Mouse (Mus musculus) ES-E14 (cell line): ENCODE results near the gene Zfp827. TPM values are rescaled to one million over a fixed set of nuclear protein-coding genes. Genes with fewer than 3 reads are reported as not detected.

Experiments
- DNase-seq: peaks from one replicate; pipeline ENCODE4 v3.0.0-alpha.2; 2013; ENCODE audit warnings: low read depth, low spot score
- H3K27ac ChIP-seq: 2 replicates; pipeline ENCODE4 v1.5.1; 2012; ENCODE audit warnings: low read depth, mild to moderate bottlenecking, low read length, moderate library complexity, mixed read lengths; ENCODE audit not compliant: poor library complexity, insufficient read depth, severe bottlenecking
- H3K36me3 ChIP-seq: 2 replicates; pipeline ENCODE4 v1.6.1; 2012; ENCODE audit warnings: mild to moderate bottlenecking, low read length, moderate library complexity, mixed read lengths; ENCODE audit not compliant: control insufficient read depth, poor library complexity, insufficient read depth, severe bottlenecking
- H3K4me1 ChIP-seq, 2 experiments: fragments of 150-350 bp in 1 of 2; sonication (generic) in 1 of 2; 2 replicates each; pipeline ENCODE4 v1.6.1; 2012; ENCODE audit warnings: low read length in 2 of 2, mild to moderate bottlenecking in 1 of 2, mixed read lengths in 1 of 2; ENCODE audit not compliant: control insufficient read depth in 2 of 2, insufficient read depth in 2 of 2, poor library complexity in 1 of 2
- H3K4me3 ChIP-seq, 2 experiments: fragments of 150-350 bp in 1 of 2; sonication (generic) in 1 of 2; 2 replicates each; pipeline ENCODE4 v1.5.1; 2012; ENCODE audit warnings: low read length in 2 of 2, low read depth in 1 of 2, mild to moderate bottlenecking in 1 of 2, mixed read lengths in 1 of 2; ENCODE audit not compliant: insufficient read depth in 1 of 2, poor library complexity in 1 of 2, severe bottlenecking in 1 of 2
- H3K9ac ChIP-seq: 2 replicates; pipeline ENCODE4 v1.6.1; 2012; ENCODE audit warnings: low read depth, mild to moderate bottlenecking, low read length, mixed read lengths; ENCODE audit not compliant: poor library complexity, insufficient read depth, severe bottlenecking
- H3K9me3 ChIP-seq: fragments of 150-350 bp; sonication (generic); 2 replicates; pipeline ENCODE4 v1.6.1; 2012; ENCODE audit warnings: low read depth, mild to moderate bottlenecking, low read length; ENCODE audit not compliant: control insufficient read depth, insufficient read depth
- CHD2 ChIP-seq: IDR thresholded peaks from 2 replicates; pipeline ENCODE4 v1.6.1; 2014; ENCODE audit warnings: mild to moderate bottlenecking, low read depth, low read length, inconsistent platforms
- HCFC1 ChIP-seq: IDR thresholded peaks from 2 replicates; pipeline ENCODE4 v1.6.1; 2012; ENCODE audit warnings: low read length, inconsistent platforms, borderline replicate concordance; ENCODE audit not compliant: insufficient read depth
- MAFK ChIP-seq: IDR thresholded peaks from 2 replicates; pipeline ENCODE4 v1.6.1; 2014; ENCODE audit warnings: mild to moderate bottlenecking, low read depth, low read length, inconsistent platforms; ENCODE audit not compliant: insufficient read depth
- ZC3H11A ChIP-seq: IDR thresholded peaks from 2 replicates; pipeline ENCODE4 v1.6.1; 2012; ENCODE audit warnings: low read depth, mild to moderate bottlenecking, inconsistent platforms, low read length, borderline replicate concordance
- ZNF384 ChIP-seq: IDR thresholded peaks from 2 replicates; pipeline ENCODE4 v1.6.1; 2012; ENCODE audit warnings: low read depth, low read length, inconsistent platforms
- in situ Hi-C, 2 experiments: fragments of 600-800 bp; cut with MboI; formaldehyde crosslinking; loops; one replicate each; pipeline ENCODE4 v1.15.1; 2025; ENCODE audit warnings: low sequenced_read_pairs in 2 of 2, inconsistent platforms in 1 of 2; ENCODE audit not compliant: unreplicated experiment in 2 of 2
- total RNA-seq: library from RNA; depleted of rRNA; stranded (reverse); fragments of 300-350 nt; gene quantifications from 2 replicates; pipeline ENCODE4 v1.2.3, GENCODE M21; 2012

Zfp827 gene
- total RNA-seq, 1 experiment: 5.8 TPM

- in situ Hi-C loops: no loop called here
- Histone ChIP-seq H3K9me3 (no peaks in the 10 kb centered on the region), H3K9ac (no peak overlapping the region), H3K4me3 (no peak overlapping the region), H3K36me3 (peaks cover 7% of the 10 kb centered on the region), H3K27ac (no peak overlapping the region), H3K4me1 (peaks cover 0 to 3% of the 10 kb centered on the region in 2 experiments; a peak in 1 of 4 replicates)
- TF ChIP-seq ZNF384 (no peak), HCFC1 (no peak), MAFK (no peak), CHD2 (no peak), ZC3H11A (no peak)
- no peak for DNase-seq
These were observed 68.7 kb downstream of the Zfp827 start for GRCm38 (mm10) chr8:79096970-79097369.

DNA sequence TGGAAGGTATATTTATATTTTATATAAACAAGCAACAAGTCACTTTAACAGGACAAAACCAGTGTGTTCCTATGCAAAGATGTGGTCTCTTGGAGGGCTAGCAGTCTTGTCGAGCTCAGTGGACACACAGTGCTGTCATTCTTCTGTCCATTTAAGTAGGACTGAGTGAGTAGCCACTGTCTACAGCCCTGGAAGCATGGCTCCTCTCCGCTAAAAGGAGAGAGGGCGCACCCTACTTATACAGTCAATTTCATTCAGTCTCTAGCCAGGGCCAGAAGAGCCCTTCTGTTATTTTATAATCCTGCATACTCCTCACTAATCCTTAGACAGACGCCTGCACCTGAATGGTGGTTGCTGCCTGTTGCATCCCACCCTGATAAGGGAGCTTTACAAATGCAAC, 74.5 kb downstream of the Zfp827 start:
- Histone ChIP-seq H3K27ac (no peak overlapping the region), H3K4me1 (no peaks in the 10 kb centered on the region), H3K9ac (no peak overlapping the region), H3K4me3 (no peak overlapping the region), H3K36me3 (peaks cover 3% of the 10 kb centered on the region; the same call in 1 of the 2 replicates), H3K9me3 (no peaks in the 10 kb centered on the region)
- DNase-seq: no peak
- in situ Hi-C loops: no loop called here
- no peak for TF ChIP-seq HCFC1
- no peak for TF ChIP-seq ZNF384
- TF ChIP-seq CHD2: no peak
- no peak for TF ChIP-seq ZC3H11A
- no peak for TF ChIP-seq MAFK

- no peak for DNase-seq
- Histone ChIP-seq H3K9ac (no peak overlapping the region), H3K4me3 (no peak overlapping the region), H3K36me3 (peaks cover 3% of the 10 kb centered on the region; the same call in 1 of the 2 replicates), H3K9me3 (no peaks in the 10 kb centered on the region), H3K4me1 (no peaks in the 10 kb centered on the region), H3K27ac (no peak overlapping the region)
- TF ChIP-seq MAFK (no peak), CHD2 (no peak), ZNF384 (no peak), HCFC1 (no peak), ZC3H11A (no peak)
- in situ Hi-C loops: no loop called here
These were observed 75.1 kb downstream of the Zfp827 start for GRCm38 (mm10) chr8:79103185-79103878.

- in situ Hi-C loops: no loop called here
- no peak overlapping the region for H3K9ac ChIP-seq
- no peak overlapping the region for H3K27ac ChIP-seq
- no peak for DNase-seq
- no peak for TF ChIP-seq CHD2
- TF ChIP-seq ZNF384: no peak
- peaks cover 3% of the 10 kb centered on the region; the same call in 1 of the 2 replicates for H3K36me3 ChIP-seq
- no peak overlapping the region for H3K4me3 ChIP-seq
- H3K4me1 ChIP-seq: peaks cover 0 to 4% of the 10 kb centered on the region in 2 experiments; a peak in 1 of 4 replicates
- no peaks in the 10 kb centered on the region for H3K9me3 ChIP-seq
These were observed 75.8 kb downstream of the Zfp827 start for GRCm38 (mm10) chr8:79103923-79104580.
